Mouse (Mus musculus) embryonic facial prominence, embryonic 14.5 days (tissue): ENCODE measurements around the gene Cd99l2. TPM values are rescaled to one million over a fixed set of nuclear protein-coding genes. Genes with fewer than 3 reads are reported as not detected.

Experiments
- ATAC-seq: fragments of 200-750 bp; cut with Nextera tagmentation; 2 replicates; pipeline ENCODE4 v1.8.0; 2017; ENCODE audit warnings: low read depth, moderate number of reproducible peaks, moderate TSS enrichment
- DNase-seq: peaks from one replicate; pipeline ENCODE4 v3.0.0-alpha.2; 2015; ENCODE audit warnings: low spot score
- H3K27ac ChIP-seq: fragments of 300-500 bp; sonication (generic); replicated peaks from 2 replicates; pipeline ENCODE4 v1.5.1; 2014; ENCODE audit warnings: low read depth, mild to moderate bottlenecking, low read length, moderate library complexity
- H3K27me3 ChIP-seq: fragments of 300-500 bp; sonication (generic); replicated peaks from 2 replicates; pipeline ENCODE4 v1.6.1; 2014; ENCODE audit warnings: low read length; ENCODE audit not compliant: control insufficient read depth, insufficient read depth
- H3K36me3 ChIP-seq: fragments of 300-500 bp; sonication (generic); 2 replicates; pipeline ENCODE4 v1.6.1; 2014; ENCODE audit warnings: low read length, mixed read lengths; ENCODE audit not compliant: control insufficient read depth, insufficient read depth
- H3K4me1 ChIP-seq: fragments of 300-500 bp; sonication (generic); 2 replicates; pipeline ENCODE4 v1.6.1; 2014; ENCODE audit warnings: antibody characterized with exemption, low read length; ENCODE audit not compliant: control insufficient read depth, insufficient read depth
- H3K4me2 ChIP-seq: fragments of 300-500 bp; sonication (generic); 2 replicates; pipeline ENCODE4 v1.6.1; 2014; ENCODE audit warnings: low read depth, mild to moderate bottlenecking, low read length, moderate library complexity, mixed read lengths
- H3K4me3 ChIP-seq: fragments of 300-500 bp; sonication (generic); 2 replicates; pipeline ENCODE4 v1.5.1; 2014; ENCODE audit warnings: low read depth, mild to moderate bottlenecking, low read length
- H3K9ac ChIP-seq: fragments of 300-500 bp; sonication (generic); 2 replicates; pipeline ENCODE4 v1.6.1; 2014; ENCODE audit warnings: low read depth, mild to moderate bottlenecking, low read length, moderate library complexity, mixed read lengths
- H3K9me3 ChIP-seq: fragments of 300-500 bp; sonication (generic); 2 replicates; pipeline ENCODE4 v1.6.1; 2016; ENCODE audit warnings: low read length; ENCODE audit not compliant: control insufficient read depth
- WGBS: fragments of 180-500 bp; shearing (Covaris S2); extraction: QIAGEN DNeasy Blood & Tissue Kit; methylation state at CpG from one replicate; pipeline ENCODE4 v1.1.7; 2014; 5-methylcytosine and 5-hydroxymethylcytosine counted together
- polyA plus RNA-seq: library from polyadenylated mRNA; unstranded; fragments of >200 nt; fragmentation: Nextera tagmentation; extraction: Ambion mirVana; gene quantifications from 2 replicates; pipeline ENCODE4 v1.2.1, GENCODE M21; 2014

Cd99l2 gene
- polyA plus RNA-seq, 1 experiment from 2014 or later: 27.6 TPM

DNA sequence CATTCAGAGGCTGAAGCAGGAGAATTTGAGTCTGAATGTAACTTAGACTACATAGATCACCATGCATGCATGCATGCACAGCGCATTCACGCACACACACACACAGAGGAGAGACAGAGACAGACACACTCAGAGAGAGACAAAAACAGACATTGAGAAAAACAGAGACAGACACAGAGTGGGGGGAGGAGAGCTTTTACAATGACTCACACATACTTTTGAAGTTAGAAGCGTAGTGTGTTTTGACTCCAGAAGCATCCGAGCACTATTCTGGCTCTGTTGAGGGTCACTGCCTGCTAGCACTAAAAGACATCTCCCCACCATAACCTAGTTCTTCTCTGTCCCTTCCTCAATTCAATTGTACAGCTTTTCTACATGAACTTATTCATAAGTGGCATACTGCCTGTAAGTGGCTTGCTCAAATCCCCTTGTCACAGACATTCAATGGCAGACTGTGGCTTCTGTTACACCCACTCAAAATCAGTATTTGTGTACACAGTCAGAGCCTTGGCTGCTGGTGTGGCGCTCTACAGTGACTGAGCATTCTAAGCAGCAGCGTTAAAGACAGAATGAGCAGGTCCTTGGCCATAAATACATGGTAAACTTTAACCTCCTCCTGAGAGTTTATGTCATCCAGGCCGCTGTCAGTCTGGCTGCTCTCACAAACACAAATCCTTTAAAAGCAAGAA is 28.4 kb downstream of the Cd99l2 start:
- 77% methylated on average over 7 of the region's 7 CpGs for WGBS
- Histone ChIP-seq H3K4me1 (no peaks in the 10 kb centered on the region), H3K4me2 (no peak overlapping the region), H3K4me3 (no peak overlapping the region), H3K27me3 (no peaks in the 10 kb centered on the region), H3K36me3 (no peaks in the 10 kb centered on the region), H3K27ac (no peak overlapping the region), H3K9me3 (no peaks in the 10 kb centered on the region), H3K9ac (no peak overlapping the region)
- no peak for DNase-seq
- no peak for ATAC-seq

DNA sequence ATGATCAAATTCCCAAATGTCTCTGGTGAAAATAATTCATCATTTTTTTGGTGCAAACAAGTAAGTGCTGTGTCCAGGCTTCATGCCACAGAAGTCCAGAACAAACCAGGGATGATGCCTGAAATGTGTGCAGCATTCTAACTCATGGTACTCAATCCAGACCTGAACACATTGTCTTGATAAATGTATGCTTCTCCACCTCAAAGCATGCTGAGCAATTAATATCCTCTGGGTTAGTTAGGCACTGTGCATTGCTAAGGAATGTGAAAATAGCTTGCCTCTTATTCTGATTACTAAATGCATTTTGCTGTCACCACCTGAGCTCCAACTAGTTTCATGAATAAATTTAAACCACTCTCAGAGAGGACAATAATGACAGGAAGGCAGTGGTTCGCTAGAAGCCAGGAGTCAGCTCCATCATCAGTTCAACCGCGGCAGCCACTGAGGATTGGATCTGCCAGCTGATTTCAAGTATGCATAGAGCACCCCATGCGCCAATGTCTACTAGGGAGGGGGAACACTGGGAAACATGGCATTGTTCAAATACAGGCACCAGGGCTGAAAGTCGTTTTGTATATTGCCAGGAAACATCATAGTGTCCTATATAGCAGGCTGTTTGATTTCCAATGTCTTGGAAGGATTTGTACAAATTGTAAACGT is 36.4 kb downstream of the Cd99l2 start:
- Histone ChIP-seq H3K4me2 (no peak overlapping the region), H3K9ac (no peak overlapping the region), H3K4me3 (no peak overlapping the region), H3K4me1 (no peaks in the 10 kb centered on the region), H3K36me3 (no peaks in the 10 kb centered on the region), H3K27me3 (no peaks in the 10 kb centered on the region), H3K9me3 (no peaks in the 10 kb centered on the region), H3K27ac (no peak overlapping the region)
- no peak for ATAC-seq
- DNase-seq: no peak
- WGBS: 84% methylated on average over 6 of the region's 6 CpGs

DNA sequence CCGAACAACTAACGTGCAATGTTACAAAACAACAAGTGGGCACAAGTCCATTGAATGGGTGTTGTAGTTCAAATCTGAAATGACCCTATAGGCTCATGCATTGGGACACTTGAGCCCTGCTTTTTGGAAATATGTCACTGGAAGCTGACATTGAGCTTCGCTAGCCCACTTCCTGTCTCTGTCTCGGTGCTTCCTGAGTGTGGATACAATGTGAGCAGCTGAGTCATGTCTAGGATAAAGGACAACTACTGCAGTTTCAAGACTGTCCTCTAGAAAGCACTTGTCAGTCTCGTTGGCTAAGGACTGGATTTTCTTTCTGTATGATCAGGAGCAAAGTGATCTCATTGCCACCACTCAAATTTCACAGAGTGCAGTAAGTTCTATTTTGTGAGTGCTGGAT is 49.7 kb downstream of the Cd99l2 start:
- Histone ChIP-seq H3K27ac (no peak overlapping the region), H3K9ac (no peak overlapping the region), H3K27me3 (no peaks in the 10 kb centered on the region), H3K4me3 (no peak overlapping the region), H3K9me3 (no peaks in the 10 kb centered on the region), H3K4me2 (no peak overlapping the region), H3K4me1 (no peaks in the 10 kb centered on the region), H3K36me3 (0 out of 2 replicates have a peak, but pooled peaks cover 3% of the 10 kb centered on the region)
- ATAC-seq: no peak
- no peak for DNase-seq
- 75% methylated on average over 5 of the region's 5 CpGs for WGBS

DNA sequence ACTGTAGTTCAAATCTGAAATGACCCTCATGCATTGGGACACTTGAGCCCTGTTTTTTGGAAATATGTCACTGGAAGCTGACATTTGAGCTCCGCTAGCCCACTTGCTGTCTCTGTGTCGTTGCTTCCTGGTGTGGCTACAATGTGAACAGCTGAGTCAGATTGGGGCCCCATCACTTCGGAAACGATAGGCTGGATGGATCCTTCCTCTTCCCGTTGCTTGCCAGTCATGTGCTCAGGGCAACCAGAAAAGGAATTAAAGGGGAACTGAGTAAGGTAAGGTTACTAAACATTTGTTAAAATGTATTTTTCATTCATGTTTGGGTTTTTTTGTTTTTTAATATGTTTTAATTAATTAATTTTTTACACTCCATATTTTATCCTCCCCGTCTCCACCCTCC is 53.2 kb downstream of the Cd99l2 start:
- ATAC-seq (no peak), DNase-seq (no peak)
- Histone ChIP-seq H3K36me3 (0 out of 2 replicates have a peak, but pooled peaks cover 3% of the 10 kb centered on the region), H3K27ac (no peak overlapping the region), H3K4me1 (no peaks in the 10 kb centered on the region), H3K27me3 (no peaks in the 10 kb centered on the region), H3K4me3 (no peak overlapping the region), H3K9me3 (no peaks in the 10 kb centered on the region), H3K4me2 (no peak overlapping the region), H3K9ac (no peak overlapping the region)
- 81% methylated on average over 6 of the region's 6 CpGs for WGBS

DNA sequence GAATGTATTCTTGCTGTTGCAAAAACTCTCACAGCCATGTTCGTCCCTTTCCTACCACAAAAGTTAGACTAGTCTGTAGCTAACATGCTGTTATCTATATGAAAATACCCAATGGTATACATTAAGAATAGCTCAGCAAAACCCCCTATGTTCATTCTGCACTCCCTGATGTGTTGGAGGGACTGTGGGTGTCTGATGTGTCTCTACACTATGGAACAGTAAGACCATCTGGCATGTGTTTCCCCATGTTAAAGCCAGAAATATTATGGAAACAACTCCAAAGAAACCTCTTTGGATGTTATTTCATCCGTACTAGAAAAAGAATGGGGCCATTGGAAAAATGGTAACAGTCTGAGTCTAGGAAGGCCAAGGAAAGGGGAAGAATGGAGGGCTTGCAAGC is 57.1 kb downstream of the Cd99l2 start:
- ATAC-seq: no peak
- H3K27me3 ChIP-seq: no peaks in the 10 kb centered on the region
- no peak overlapping the region for H3K9ac ChIP-seq
- H3K27ac ChIP-seq: no peak overlapping the region
- no peak for DNase-seq
- no peak overlapping the region for H3K4me3 ChIP-seq
- H3K4me2 ChIP-seq: no peak overlapping the region
- 75% methylated on average over 2 of the region's 2 CpGs for WGBS
- no peaks in the 10 kb centered on the region for H3K9me3 ChIP-seq
- H3K4me1 ChIP-seq: no peaks in the 10 kb centered on the region
- H3K36me3 ChIP-seq: 0 out of 2 replicates have a peak, but pooled peaks cover 3% of the 10 kb centered on the region

DNA sequence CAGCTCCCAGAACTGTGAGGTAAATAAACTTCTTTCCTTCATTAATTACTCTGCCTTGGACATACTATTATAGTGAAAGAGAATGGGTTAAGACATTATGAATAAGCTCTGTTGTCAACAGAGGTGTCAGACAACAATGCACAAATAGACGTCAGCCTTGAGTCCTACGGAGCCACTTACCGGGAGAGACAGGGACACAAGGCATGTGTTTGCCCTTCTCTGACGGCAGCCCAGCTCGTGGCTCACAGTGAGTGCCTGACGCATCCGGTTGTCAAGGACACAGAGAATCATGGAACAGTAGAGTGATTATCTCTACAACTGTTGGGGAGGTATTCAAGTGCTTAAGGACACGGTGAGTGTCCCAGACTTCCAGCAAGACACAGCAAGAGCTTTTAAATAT is 57.8 kb downstream of the Cd99l2 start:
- DNase-seq (no peak), ATAC-seq (no peak)
- Histone ChIP-seq H3K9me3 (no peaks in the 10 kb centered on the region), H3K9ac (no peak overlapping the region), H3K27me3 (no peaks in the 10 kb centered on the region), H3K27ac (no peak overlapping the region), H3K4me2 (no peak overlapping the region), H3K4me1 (no peaks in the 10 kb centered on the region), H3K36me3 (0 out of 2 replicates have a peak, but pooled peaks cover 3% of the 10 kb centered on the region), H3K4me3 (no peak overlapping the region)
- WGBS: 55% methylated on average over 8 of the region's 8 CpGs

DNA sequence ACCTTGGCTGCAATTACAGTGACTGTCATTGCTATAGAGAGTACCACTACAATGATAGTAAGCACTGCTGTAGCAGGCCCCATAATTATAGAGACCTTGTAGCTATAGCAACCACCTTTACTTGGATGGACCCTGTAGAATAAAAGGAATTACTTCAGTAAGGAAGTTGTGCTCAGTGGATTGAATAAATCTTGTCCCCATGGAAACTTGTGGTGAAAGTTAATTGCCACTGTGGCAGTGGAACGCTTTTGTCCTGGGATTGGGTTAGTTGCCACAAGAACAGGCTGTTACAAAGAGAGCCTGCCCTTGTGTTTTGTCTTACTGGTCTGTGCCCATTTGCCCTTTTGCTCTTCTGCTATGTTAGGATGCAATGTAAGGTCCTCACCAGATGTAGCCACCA is 58.2 kb downstream of the Cd99l2 start:
- ATAC-seq (no peak; the same call in 1 of the 2 replicates), DNase-seq (no peak)
- Histone ChIP-seq H3K27ac (no peak overlapping the region), H3K27me3 (no peaks in the 10 kb centered on the region), H3K9ac (no peak overlapping the region), H3K9me3 (no peaks in the 10 kb centered on the region), H3K4me3 (no peak overlapping the region), H3K4me1 (no peaks in the 10 kb centered on the region), H3K4me2 (no peak overlapping the region), H3K36me3 (0 out of 2 replicates have a peak, but pooled peaks cover 3% of the 10 kb centered on the region)
- 71% methylated on average over 1 of the region's 1 CpGs for WGBS

DNA sequence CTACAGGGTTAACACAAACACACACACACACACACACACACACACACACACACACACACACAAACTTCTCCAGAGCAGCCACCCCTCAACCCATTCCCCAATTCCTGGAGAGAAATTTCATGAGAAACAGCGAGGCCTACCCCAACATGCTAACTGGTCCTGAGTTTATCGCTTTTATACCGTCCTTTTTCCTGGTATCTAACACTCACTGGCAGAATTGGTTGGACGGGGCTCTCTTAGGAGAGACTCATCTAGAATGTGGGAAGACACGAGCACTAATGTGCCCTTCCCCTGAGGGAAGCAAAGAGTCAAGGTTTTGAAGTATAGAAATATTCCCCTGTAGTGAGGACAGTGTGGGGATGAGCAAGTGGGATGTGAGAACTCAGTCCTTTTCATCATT is 61.7 kb downstream of the Cd99l2 start:
- DNase-seq (no peak), ATAC-seq (no peak)
- H3K4me1 ChIP-seq: no peaks in the 10 kb centered on the region
- H3K4me2 ChIP-seq: no peak overlapping the region
- H3K27ac ChIP-seq: no peak overlapping the region
- 77% methylated on average over 5 of the region's 5 CpGs for WGBS
- H3K9me3 ChIP-seq: no peaks in the 10 kb centered on the region
- no peak overlapping the region for H3K4me3 ChIP-seq
- H3K9ac ChIP-seq: no peak overlapping the region
- H3K36me3 ChIP-seq: no peaks in the 10 kb centered on the region
- H3K27me3 ChIP-seq: no peaks in the 10 kb centered on the region

DNA sequence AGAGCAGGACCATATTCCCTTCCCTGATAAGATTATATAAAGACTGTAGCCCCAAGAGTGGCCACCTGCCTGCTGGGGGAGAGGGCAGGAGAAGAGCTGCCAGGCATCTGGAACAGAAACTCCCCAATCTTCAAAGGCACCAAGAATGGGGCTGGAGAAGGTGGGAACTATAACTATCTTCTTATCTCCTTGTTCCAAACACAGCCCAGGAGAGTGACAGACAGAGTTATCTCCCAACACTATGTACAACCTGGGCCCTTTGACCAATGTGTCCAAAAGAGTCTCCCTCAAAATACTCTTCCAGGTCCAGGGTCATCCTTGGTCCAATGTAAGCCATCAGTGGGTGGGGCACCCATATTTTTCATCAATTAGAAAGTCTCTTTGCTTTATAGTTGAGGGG is 65.2 kb downstream of the Cd99l2 start:
- Histone ChIP-seq H3K4me2 (no peak overlapping the region), H3K4me3 (no peak overlapping the region), H3K9me3 (no peaks in the 10 kb centered on the region), H3K9ac (no peak overlapping the region), H3K27ac (no peak overlapping the region), H3K27me3 (no peaks in the 10 kb centered on the region), H3K36me3 (no peaks in the 10 kb centered on the region), H3K4me1 (no peaks in the 10 kb centered on the region)
- ATAC-seq: no peak
- no peak for DNase-seq
